Mouse (Mus musculus): ENCODE measurements around the gene Rdh14.

The Rdh14 gene

GRCm38 (mm10) chr12:10390671-10391441, at the start of gene Rdh14:
TSS of gene Rdh14 (plus strand) at chr12:10390772.
- peak; percentile 89 for DNase-seq (ENCODE audit: low spot score)

DNA sequence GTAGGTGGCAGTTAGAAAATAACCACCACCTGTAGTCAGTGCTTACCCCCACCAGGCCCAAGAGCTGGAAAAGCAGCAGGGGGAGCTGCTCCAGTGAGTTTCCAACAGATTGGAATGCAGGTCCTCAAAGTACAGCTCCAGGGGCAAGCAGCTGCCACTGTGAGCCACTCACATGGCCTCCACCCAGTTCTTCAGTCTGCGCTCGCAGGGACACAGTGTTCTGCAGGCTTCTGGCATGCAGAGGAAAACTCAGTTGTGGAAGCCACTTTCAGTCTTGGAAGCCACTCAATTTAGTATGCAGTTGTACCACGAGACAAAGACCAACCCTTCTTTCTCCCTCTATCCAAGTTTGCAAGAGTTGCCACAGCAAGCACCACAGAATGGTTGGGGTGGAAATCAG, 39.9 kb upstream of the Rdh14 start:
- DNase-seq (ENCODE audit: low spot score) = no peak

DNA sequence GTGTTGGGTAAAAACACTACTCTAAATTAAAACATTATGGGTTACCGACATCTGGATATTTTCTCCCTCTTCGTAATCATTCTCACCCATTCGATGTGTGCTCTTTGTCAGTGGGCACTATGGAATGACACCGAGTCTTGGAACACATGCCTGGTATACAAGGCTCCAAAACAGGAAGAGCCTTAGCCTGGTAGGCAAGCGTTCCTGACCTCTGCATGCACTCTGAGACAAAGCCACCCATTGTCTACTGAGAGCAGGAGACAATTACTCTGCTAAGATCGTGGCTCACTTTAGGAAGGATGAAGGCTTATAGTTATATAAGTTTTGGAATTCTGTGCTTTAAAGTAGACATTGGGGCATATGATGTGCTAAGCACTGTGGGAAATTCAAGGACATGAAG, 32.8 kb upstream of the Rdh14 start:
- DNase-seq (ENCODE audit: low spot score) = no peak

DNA sequence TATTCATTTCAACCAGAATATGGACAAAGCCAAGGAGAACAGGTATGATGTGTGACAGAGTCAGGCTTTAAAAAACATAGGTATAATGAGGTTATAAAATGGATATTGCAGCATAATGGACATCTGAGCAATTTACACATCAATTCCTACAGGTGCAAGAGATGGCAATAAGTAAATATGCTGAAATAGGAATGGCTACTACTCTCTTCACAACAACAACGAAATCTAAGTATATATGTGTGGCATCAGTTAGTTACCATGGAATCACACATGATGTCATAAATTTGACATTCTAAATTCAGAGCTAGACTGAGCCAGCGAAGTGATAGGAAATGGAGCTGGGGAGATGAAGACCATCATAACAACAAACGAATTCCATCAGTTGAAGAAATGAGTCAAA, 20.9 kb upstream of the Rdh14 start, which contains the start of gene Nt5c1b:
Gene Nt5c1b (plus strand): TSS at position 301 of the 400 bp plus-strand sequence.
- no peak for DNase-seq (ENCODE audit: low spot score)

- no peak for DNase-seq (ENCODE audit: low spot score)
These were observed 10.2 kb downstream of the Rdh14 start for GRCm38 (mm10) chr12:10400788-10401187.

GRCm38 (mm10) chr12:10402421-10403115, 12.0 kb downstream of the Rdh14 start:
- DNase-seq (ENCODE audit: low spot score) = no peak

- DNase-seq (ENCODE audit: low spot score) = no peak
These were observed 20.1 kb downstream of the Rdh14 start for GRCm38 (mm10) chr12:10410511-10411179.

DNA sequence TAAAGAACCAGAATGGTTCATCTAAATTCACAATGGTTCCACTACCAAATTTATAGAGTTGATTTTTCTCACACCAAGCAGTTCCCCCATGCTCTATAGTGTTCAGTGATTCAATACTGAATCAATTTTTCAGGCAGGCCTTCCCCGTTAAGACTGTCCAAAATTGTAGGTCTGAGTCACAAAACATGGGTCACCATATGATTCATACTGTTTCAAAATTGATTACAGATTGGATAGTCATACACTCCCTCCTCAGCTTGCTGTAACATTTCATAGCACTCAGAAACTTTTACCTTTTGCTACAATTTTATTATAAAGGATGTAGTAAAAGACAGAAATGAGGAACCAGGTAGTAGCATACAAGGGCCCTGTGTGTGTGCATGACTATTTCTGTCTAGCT, 20.9 kb downstream of the Rdh14 start:
- no peak for DNase-seq (ENCODE audit: low spot score)

- DNase-seq (ENCODE audit: low spot score) = no peak
These were observed 31.8 kb downstream of the Rdh14 start for GRCm38 (mm10) chr12:10422347-10422746.

DNA sequence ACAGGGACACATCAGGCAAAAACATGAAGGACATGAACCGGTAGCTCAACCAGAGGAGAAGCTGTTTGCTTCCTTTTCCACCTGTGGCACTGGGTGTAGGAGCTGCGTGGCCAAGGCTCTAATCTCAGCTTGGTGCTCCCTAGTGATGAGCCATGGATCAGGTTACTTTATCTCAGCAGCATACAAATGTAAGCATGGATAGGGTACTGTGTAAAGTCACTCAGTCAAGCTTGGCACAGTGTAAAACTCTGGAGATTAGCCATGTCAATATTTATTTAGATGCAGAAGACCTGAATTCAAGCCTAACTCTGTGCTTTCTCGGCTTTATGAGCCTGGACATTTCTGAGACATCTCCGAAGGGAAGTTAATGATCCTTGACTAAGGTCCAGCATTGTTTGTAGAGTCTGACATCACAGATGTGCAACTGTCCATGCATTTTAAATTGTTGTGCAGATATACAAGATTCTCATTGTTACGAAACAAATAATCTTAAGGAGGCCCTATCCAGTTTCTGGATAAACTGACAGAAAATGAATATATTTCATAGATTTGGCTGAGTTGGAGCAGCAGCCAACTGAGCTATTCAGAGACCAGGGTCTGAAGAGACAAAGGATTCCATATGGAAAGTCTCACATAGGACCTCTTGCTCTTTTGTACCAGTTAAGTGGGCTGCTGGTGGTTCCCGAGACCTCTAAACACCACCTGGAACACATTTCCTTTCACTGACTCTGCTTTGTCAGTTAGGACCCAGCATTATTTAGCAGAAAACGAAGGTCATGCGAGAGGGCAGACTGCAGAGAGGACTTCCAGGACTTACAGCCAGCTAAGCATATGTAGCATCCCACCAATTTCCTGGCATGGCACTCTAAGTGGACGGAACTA, 35.7 kb downstream of the Rdh14 start:
- no peak for DNase-seq (ENCODE audit: low spot score)

DNA sequence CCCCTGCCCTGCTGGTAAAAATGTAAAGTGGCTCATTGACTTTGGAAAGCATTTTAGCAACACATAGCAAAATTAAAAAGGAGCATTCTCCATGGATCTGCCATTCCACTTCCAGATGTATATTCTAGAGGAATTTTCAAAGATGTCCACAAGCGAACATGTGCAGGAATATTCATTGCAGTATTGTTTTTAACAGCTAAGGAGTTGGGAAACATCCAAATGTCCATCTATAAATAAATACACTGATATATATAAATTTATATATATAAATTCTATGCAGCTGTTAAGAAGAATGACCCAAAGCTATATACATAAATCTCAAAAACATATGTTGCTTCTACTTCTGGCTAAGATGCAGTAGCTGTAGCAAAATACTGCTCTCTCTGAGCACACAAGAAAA, 40.4 kb downstream of the Rdh14 start:
- DNase-seq (ENCODE audit: low spot score) = no peak

DNA sequence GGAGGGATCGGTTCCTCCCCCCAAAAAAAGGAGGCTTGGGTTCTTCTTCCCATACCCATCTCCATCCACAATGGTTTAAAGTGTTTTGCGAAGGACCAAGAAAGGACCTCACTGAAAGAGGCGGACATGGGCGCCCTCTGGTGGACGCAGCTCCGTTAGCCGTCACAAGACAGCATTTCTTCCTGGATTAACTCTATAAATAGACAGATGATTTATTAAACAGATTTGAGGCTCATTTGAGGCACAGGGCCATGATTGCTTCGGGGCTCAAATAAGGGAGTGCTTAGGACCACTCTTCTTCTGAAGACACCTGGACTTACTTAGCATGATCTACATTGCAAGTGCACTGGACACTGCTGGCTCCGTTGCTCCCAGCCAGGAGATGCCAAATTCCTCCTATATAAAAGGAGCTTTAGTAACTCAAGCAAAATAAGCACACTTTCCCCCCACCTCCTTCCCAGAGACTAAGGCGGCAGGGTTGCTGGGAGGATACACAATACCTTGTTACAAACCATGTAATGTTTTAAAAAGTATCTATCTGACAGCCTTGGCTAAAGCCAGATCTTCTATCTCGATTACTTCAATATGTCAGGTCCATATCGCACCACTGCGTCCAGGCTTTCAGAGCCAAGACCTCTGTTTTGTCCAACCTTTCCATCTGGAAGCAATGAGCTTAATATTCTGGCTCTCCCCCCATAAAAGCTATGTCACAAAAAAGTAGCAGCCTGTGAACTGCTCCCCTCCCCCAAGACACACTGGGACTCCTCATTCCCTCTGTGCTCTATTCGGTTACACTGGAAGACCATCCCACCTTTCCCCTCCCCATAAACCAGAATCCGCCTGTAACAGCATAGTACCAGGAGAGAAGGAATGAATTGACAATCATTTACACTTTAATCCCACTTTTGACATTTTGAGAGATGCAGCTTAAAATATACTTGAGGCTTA, 47.8 kb downstream of the Rdh14 start:
- DNase-seq (ENCODE audit: low spot score) = peak; percentile 77

DNA sequence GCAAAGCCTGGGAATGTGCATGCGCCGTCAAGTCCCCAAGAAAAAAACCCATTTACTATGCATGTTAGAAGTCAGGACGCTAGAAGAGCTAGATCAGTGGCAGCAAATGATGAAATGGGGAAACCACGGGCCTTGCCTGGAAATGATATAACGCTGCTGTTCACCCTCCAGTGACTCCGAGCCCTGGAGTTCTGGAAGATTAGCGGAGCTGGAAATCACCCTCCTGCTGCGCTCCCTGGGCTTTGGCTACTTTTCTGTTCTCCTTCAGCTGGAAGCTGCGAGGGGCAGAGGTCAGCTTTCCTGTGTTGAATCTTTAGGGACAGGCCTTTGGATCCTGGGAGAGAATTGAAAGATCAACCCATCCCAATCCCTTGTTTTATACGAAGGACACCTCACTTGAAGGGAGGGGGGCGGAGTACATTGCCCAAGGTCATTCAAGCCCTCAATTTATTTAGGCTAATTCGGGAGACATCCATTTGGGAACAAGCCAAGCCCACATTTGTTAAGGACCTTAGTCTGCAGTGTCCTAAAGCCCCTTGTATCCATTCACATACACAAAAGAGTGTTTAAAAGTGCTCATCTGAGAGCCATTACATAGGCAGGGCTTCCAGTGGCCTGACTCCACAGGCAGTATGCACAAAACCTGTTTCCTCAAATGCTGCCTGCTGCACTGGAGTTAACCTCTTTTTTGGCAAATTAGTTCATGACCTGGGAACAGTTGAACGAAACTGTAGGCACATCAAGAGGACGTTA, 49.1 kb downstream of the Rdh14 start:
- no peak for DNase-seq (ENCODE audit: low spot score)
